In the genomic region with DNA sequence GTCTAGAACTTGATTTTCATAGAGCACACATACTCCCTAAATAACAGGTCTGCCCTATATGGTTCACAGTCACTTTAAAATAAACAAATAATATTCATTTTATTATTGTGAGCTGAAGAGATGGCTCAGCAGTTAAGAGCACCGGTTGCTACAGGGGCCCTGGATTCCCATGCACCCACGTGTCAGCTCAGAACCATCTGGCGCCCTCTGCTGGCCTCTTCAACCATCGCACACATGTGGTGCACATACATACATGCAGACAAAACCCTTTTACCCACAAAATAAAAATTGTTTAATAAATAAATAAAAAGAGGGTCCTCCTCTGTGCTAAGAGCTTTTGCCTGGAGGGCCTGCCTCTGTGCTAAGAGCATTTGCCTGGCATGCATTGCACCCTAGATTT, we compare ENCODE assay signal across 21 mouse cellular contexts.
DNase-seq lines count a peak whose midpoint lies in the region; ATAC-seq and TF ChIP-seq lines count a peak whose summit lies in the region.
"Had no signal": no experiment of that assay in that cellular context is flagged by ENCODE, and none has a peak within 500 bp of the region (broad histone marks: within the 10 kb centered on the region; RNA-seq: fewer than 3 reads in every experiment).

No protein-coding gene starts in this region.

- H3K4me3 ChIP-seq in gastrocnemius, adult 2 months, result no peak overlapping the region
- no peak overlapping the region for H3K4me3 ChIP-seq in left cerebral cortex, adult 2 months
- H3K4me3 ChIP-seq: erythroblast, embryonic 14.5 days; forebrain, embryonic 13.5 days; kidney, embryonic 15.5 days; lung, embryonic 15.5 days; midbrain, embryonic 12.5 days; neural tube, embryonic 13.5 days had no signal

- no peak for ATAC-seq in granulocyte monocyte progenitor cell, adult 5-6 weeks (replicated peaks; ENCODE audit: poor library complexity, severe bottlenecking)
- ATAC-seq in megakaryocyte progenitor cell, adult 5-6 weeks (replicated peaks; ENCODE audit: poor library complexity), result no peak; the same call in 1 of the 2 replicates
- ATAC-seq: forebrain, embryonic 13.5 days; intestine, embryonic 16.5 days had no signal

- intact Hi-C loops in gastrocnemius, adult 2 months (cut with DNase I), result no loop called here
- intact Hi-C loops in left cerebral cortex, adult 2 months (cut with DNase I), result no loop called here
- intact Hi-C loops in left cerebral cortex, postnatal 36 days (cut with DNase I), result no loop called here

- no peak overlapping the region for H3K27ac ChIP-seq in gastrocnemius, adult 2 months
- no peak overlapping the region for H3K27ac ChIP-seq in left cerebral cortex, adult 2 months
- H3K27ac ChIP-seq: forebrain, embryonic 13.5 days; hindbrain, embryonic 14.5 days; kidney, embryonic 15.5 days; lung, embryonic 15.5 days; macrophage; midbrain, embryonic 12.5 days; neural tube, embryonic 13.5 days had no signal

- TF ChIP-seq CTCF in gastrocnemius, adult 2 months (IDR thresholded peaks at IDR 0.05), result peak; percentile 36
- peak; percentile 25 for TF ChIP-seq CTCF in left cerebral cortex, adult 2 months (IDR thresholded peaks at IDR 0.05)

- no peak for DNase-seq in gastrocnemius, adult 2 months
- DNase-seq in gastrocnemius, adult 18-20 months (ENCODE audit: low spot score), result no peak
- DNase-seq in left cerebral cortex, adult 2 months (ENCODE audit: extremely low spot score in 1 of 2, low spot score in 2 of 2), result no peak
- DNase-seq in left cerebral cortex, postnatal 36 days (ENCODE audit: low spot score in 2 of 2), result no peak
- peak; percentile 36 to 39 for DNase-seq in B cell, adult 2 months
- peak; percentile 75 for DNase-seq in R1 (ENCODE audit: low read depth, low spot score)
- DNase-seq: cerebellum, adult 9-10 months; gastrocnemius, postnatal 14 days; right cerebral cortex, adult 18-20 months; thymus, adult 2 months had no signal

Comparison
In these comparisons a context has a peak if more than half of its experiments do, and no peak if none do; other contexts are left out.
1. DNase-seq: peak in B cell, adult 2 months (2 of 2) and R1 (single experiment); none in gastrocnemius, adult 2 months (single experiment), gastrocnemius, adult 18-20 months (single experiment), left cerebral cortex, adult 2 months (0 of 2) and left cerebral cortex, postnatal 36 days (0 of 2).